Mouse (Mus musculus): ENCODE results near the gene Cdiptos. TPM values are rescaled to one million over a fixed set of nuclear protein-coding genes. Genes with fewer than 3 reads are reported as not detected.

Cdiptos gene
- polyA plus RNA-seq, 1 experiment: 2.0 TPM

- no peak overlapping the region for H3K4me3 ChIP-seq (ENCODE audit: insufficient read depth, low read length)
- TF ChIP-seq POLR2A (IDR thresholded peaks at IDR 0.05; ENCODE audit: extremely low read depth, insufficient read depth, low read length): no peak
- TF ChIP-seq CTCF (IDR thresholded peaks at IDR 0.05; ENCODE audit: extremely low read depth, insufficient read depth, low read length): no peak
- no peak overlapping the region for H3K27ac ChIP-seq (ENCODE audit: insufficient read depth, low read length)
- peaks cover 5% of the 10 kb centered on the region; the same call in 1 of the 2 replicates for H3K4me1 ChIP-seq (ENCODE audit: control insufficient read depth, insufficient read depth, low read length)
These were observed 14.8 kb downstream of the Cdiptos start for GRCm38 (mm10) chr7:126961095-126961494.

GRCm38 (mm10) chr7:126959780-126960179 lies 16.1 kb downstream of the Cdiptos start:
- Histone ChIP-seq H3K27ac (ENCODE audit: insufficient read depth, low read length) (no peak overlapping the region), H3K4me1 (ENCODE audit: control insufficient read depth, insufficient read depth, low read length) (peaks cover 5% of the 10 kb centered on the region; the same call in 1 of the 2 replicates)
- TF ChIP-seq CTCF (IDR thresholded peaks at IDR 0.05; ENCODE audit: extremely low read depth, insufficient read depth, low read length) (no peak), POLR2A (IDR thresholded peaks at IDR 0.05; ENCODE audit: extremely low read depth, insufficient read depth, low read length) (no peak)

GRCm38 (mm10) chr7:126955125-126955524 lies 20.8 kb downstream of the Cdiptos start:
- peaks cover 2% of the 10 kb centered on the region for H3K4me1 ChIP-seq (ENCODE audit: control insufficient read depth, insufficient read depth, low read length)
- TF ChIP-seq CTCF (IDR thresholded peaks at IDR 0.05; ENCODE audit: extremely low read depth, insufficient read depth, low read length): no peak
- no peak for TF ChIP-seq POLR2A (IDR thresholded peaks at IDR 0.05; ENCODE audit: extremely low read depth, insufficient read depth, low read length)

More at GRCm38 (mm10) chr7:126959780-126960179, 16.1 kb downstream of the Cdiptos start:
- H3K4me3 ChIP-seq (ENCODE audit: insufficient read depth, low read length): no peak overlapping the region

GRCm38 (mm10) chr7:126952646-126953045 lies 23.3 kb downstream of the Cdiptos start:
- Histone ChIP-seq H3K4me1 (ENCODE audit: control insufficient read depth, insufficient read depth, low read length) (peaks cover 2% of the 10 kb centered on the region), H3K27ac (ENCODE audit: insufficient read depth, low read length) (no peak overlapping the region), H3K4me3 (ENCODE audit: insufficient read depth, low read length) (peak overlapping the region; percentile 66)
- no peak for TF ChIP-seq CTCF (IDR thresholded peaks at IDR 0.05; ENCODE audit: extremely low read depth, insufficient read depth, low read length)
- no peak for TF ChIP-seq POLR2A (IDR thresholded peaks at IDR 0.05; ENCODE audit: extremely low read depth, insufficient read depth, low read length)

More at GRCm38 (mm10) chr7:126955125-126955524, 20.8 kb downstream of the Cdiptos start:
- no peak overlapping the region for H3K27ac ChIP-seq (ENCODE audit: insufficient read depth, low read length)
- H3K4me3 ChIP-seq (ENCODE audit: insufficient read depth, low read length): no peak overlapping the region

GRCm38 (mm10) chr7:126951741-126952140 lies 24.2 kb downstream of the Cdiptos start:
- Histone ChIP-seq H3K4me1 (ENCODE audit: control insufficient read depth, insufficient read depth, low read length) (peaks cover 2% of the 10 kb centered on the region), H3K4me3 (ENCODE audit: insufficient read depth, low read length) (peak overlapping the region; percentile 66), H3K27ac (ENCODE audit: insufficient read depth, low read length) (no peak overlapping the region; the same call in 1 of the 2 replicates)
- TF ChIP-seq POLR2A (IDR thresholded peaks at IDR 0.05; ENCODE audit: extremely low read depth, insufficient read depth, low read length) (0 out of 2 replicates have a peak, but pooled peaks have one; percentile 15), CTCF (IDR thresholded peaks at IDR 0.05; ENCODE audit: extremely low read depth, insufficient read depth, low read length) (no peak)

GRCm38 (mm10) chr7:126950647-126951615 lies 25.0 kb downstream of the Cdiptos start:
- Histone ChIP-seq H3K27ac (ENCODE audit: insufficient read depth, low read length) (peak overlapping the region; percentile 56), H3K4me3 (ENCODE audit: insufficient read depth, low read length) (peak overlapping the region; percentile 66), H3K4me1 (ENCODE audit: control insufficient read depth, insufficient read depth, low read length) (peaks cover 2% of the 10 kb centered on the region)
- TF ChIP-seq POLR2A (IDR thresholded peaks at IDR 0.05; ENCODE audit: extremely low read depth, insufficient read depth, low read length) (0 out of 2 replicates have a peak, but pooled peaks have one; percentile 12), CTCF (IDR thresholded peaks at IDR 0.05; ENCODE audit: extremely low read depth, insufficient read depth, low read length) (no peak)

- Histone ChIP-seq H3K27ac (ENCODE audit: insufficient read depth, low read length) (peak within 1 kb of the TSS; percentile 89), H3K4me3 (ENCODE audit: insufficient read depth, low read length) (peak within 1 kb of the TSS; percentile 66), H3K4me1 (ENCODE audit: control insufficient read depth, insufficient read depth, low read length) (peaks cover 2% of the 10 kb centered on the region)
- TF ChIP-seq CTCF (IDR thresholded peaks at IDR 0.05; ENCODE audit: extremely low read depth, insufficient read depth, low read length): no peak
- peak; percentile 94 for TF ChIP-seq POLR2A (IDR thresholded peaks at IDR 0.05; ENCODE audit: extremely low read depth, insufficient read depth, low read length)
These were observed 25.9 kb downstream of the Cdiptos start, which contains the start of gene Sez6l2 for GRCm38 (mm10) chr7:126949793-126950646. TSS of gene Sez6l2 (plus strand) at chr7:126950563.

GRCm38 (mm10) chr7:126949403-126949792 lies 26.5 kb downstream of the Cdiptos start, which contains the start of gene Asphd1:
TSS of gene Asphd1 (minus strand) at chr7:126949582.
- TF ChIP-seq CTCF (IDR thresholded peaks at IDR 0.05; ENCODE audit: extremely low read depth, insufficient read depth, low read length) (no peak), POLR2A (IDR thresholded peaks at IDR 0.05; ENCODE audit: extremely low read depth, insufficient read depth, low read length) (0 out of 2 replicates have a peak, but pooled peaks have one; percentile 31)
- Histone ChIP-seq H3K4me3 (ENCODE audit: insufficient read depth, low read length) (peak within 1 kb of the TSS; percentile 66), H3K4me1 (ENCODE audit: control insufficient read depth, insufficient read depth, low read length) (peaks cover 2% of the 10 kb centered on the region), H3K27ac (ENCODE audit: insufficient read depth, low read length) (peak within 1 kb of the TSS; percentile 89)

GRCm38 (mm10) chr7:126948626-126949025 lies 27.3 kb downstream of the Cdiptos start:
- H3K4me1 ChIP-seq (ENCODE audit: control insufficient read depth, insufficient read depth, low read length): peaks cover 2% of the 10 kb centered on the region
- peak overlapping the region; percentile 89 for H3K27ac ChIP-seq (ENCODE audit: insufficient read depth, low read length)
- TF ChIP-seq CTCF (IDR thresholded peaks at IDR 0.05; ENCODE audit: extremely low read depth, insufficient read depth, low read length) (no peak), POLR2A (IDR thresholded peaks at IDR 0.05; ENCODE audit: extremely low read depth, insufficient read depth, low read length) (no peak)
- H3K4me3 ChIP-seq (ENCODE audit: insufficient read depth, low read length): peak overlapping the region; percentile 66

Measured in cortical plate, adult 2 months (tissue).